8 mouse cellular contexts compared by ENCODE assay signal in the genomic region with DNA sequence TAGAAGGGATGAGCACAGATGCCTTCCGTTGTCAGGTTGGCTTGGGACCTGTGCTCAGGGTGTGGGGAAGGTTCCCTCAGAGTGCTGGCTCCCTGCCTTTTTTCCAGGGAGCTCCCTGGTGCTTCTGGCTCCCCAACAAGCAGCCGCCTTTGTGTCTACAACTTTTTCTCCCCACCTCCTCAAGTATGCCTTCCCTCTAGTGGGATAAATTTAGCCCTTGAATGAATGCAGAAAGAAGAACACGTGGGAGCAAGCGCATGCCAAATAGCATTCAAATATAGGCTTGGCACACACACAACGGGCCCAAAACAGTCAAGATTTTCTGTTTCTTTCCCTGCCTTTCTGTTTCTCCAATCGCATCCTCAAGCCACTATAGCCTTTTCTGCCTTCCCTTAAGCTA. TPM values are rescaled to one million over a fixed set of nuclear protein-coding genes. Genes with fewer than 3 reads are reported as not detected.
DNase-seq lines count a peak whose midpoint lies in the region; ATAC-seq and TF ChIP-seq lines count a peak whose summit lies in the region.

No protein-coding gene starts in this region.

- DNase-seq in frontal cortex, postnatal 14 days (ENCODE audit: low spot score in 2 of 2), result peak; percentile 48 to 51
- peak; percentile 51 to 52 for DNase-seq in left cerebral cortex, adult 2 months (ENCODE audit: extremely low spot score in 1 of 2, low spot score in 2 of 2)
- peak; percentile 82 to 90 for DNase-seq in right cerebral cortex, postnatal 10 days (ENCODE audit: low spot score in 2 of 2)
- DNase-seq in adrenal gland, postnatal 14 days, result no peak
- no peak for DNase-seq in midbrain, embryonic 10.5 days (ENCODE audit: low spot score)
- DNase-seq in kidney, postnatal 10 days, result no peak

- H3K4me3 ChIP-seq in hindbrain, embryonic 16.5 days (ENCODE audit: low read length), result no peak overlapping the region
- H3K4me3 ChIP-seq in hindbrain, embryonic 12.5 days, result no peak overlapping the region
- no peak overlapping the region for H3K4me3 ChIP-seq in left cerebral cortex, adult 2 months
- no peak overlapping the region for H3K4me3 ChIP-seq in midbrain, embryonic 10.5 days

- ATAC-seq in hindbrain, embryonic 16.5 days, result peak; percentile 66; the same call in 1 of the 2 replicates
- ATAC-seq in hindbrain, embryonic 12.5 days (ENCODE audit: low FRiP score), result no peak

- intact Hi-C loops in left cerebral cortex, adult 2 months (cut with DNase I), result no loop called here

- H3K4me1 ChIP-seq in hindbrain, embryonic 16.5 days (ENCODE audit: control insufficient read depth, insufficient read depth, low read depth, low read length), result no peaks in the 10 kb centered on the region
- H3K4me1 ChIP-seq in hindbrain, embryonic 12.5 days, result peaks cover 8% of the 10 kb centered on the region; the same call in 1 of the 2 replicates
- peaks cover 5% of the 10 kb centered on the region for H3K4me1 ChIP-seq in midbrain, embryonic 10.5 days

- no peaks in the 10 kb centered on the region for H3K36me3 ChIP-seq in hindbrain, embryonic 16.5 days (ENCODE audit: control insufficient read depth, insufficient read depth, low read length)
- no peaks in the 10 kb centered on the region for H3K36me3 ChIP-seq in hindbrain, embryonic 12.5 days
- H3K36me3 ChIP-seq in midbrain, embryonic 10.5 days, result no peaks in the 10 kb centered on the region

- no peak overlapping the region for H3K9ac ChIP-seq in hindbrain, embryonic 16.5 days (ENCODE audit: low read depth, low read length)
- H3K9ac ChIP-seq in hindbrain, embryonic 12.5 days, result no peak overlapping the region

- no peaks in the 10 kb centered on the region for H3K27me3 ChIP-seq in hindbrain, embryonic 16.5 days (replicated peaks; ENCODE audit: control insufficient read depth, insufficient read depth, low read length)
- peaks cover 5% of the 10 kb centered on the region; the same call in 1 of the 2 replicates for H3K27me3 ChIP-seq in hindbrain, embryonic 12.5 days
- peaks cover 2% of the 10 kb centered on the region for H3K27me3 ChIP-seq in midbrain, embryonic 10.5 days (ENCODE audit: low read depth, poor library complexity, severe bottlenecking)

- H3K27ac ChIP-seq in hindbrain, embryonic 16.5 days (ENCODE audit: low read depth, low read length), result no peak overlapping the region
- H3K27ac ChIP-seq in hindbrain, embryonic 12.5 days, result no peak overlapping the region
- H3K27ac ChIP-seq in left cerebral cortex, adult 2 months, result peak overlapping the region; percentile 4; the same call in 1 of the 2 replicates
- no peak overlapping the region; the same call in 1 of the 2 replicates for H3K27ac ChIP-seq in midbrain, embryonic 10.5 days (replicated peaks)

- no peak overlapping the region for H3K4me2 ChIP-seq in hindbrain, embryonic 16.5 days (ENCODE audit: low read length)
- H3K4me2 ChIP-seq in hindbrain, embryonic 12.5 days (replicated peaks), result no peak overlapping the region

- no peak for TF ChIP-seq CTCF in left cerebral cortex, adult 2 months (IDR thresholded peaks at IDR 0.05)

- 63% methylated on average over 6 of the region's 6 CpGs for WGBS in hindbrain, embryonic 16.5 days
- 80% methylated on average over 6 of the region's 6 CpGs for WGBS in hindbrain, embryonic 12.5 days
- 81% methylated on average over 6 of the region's 6 CpGs for WGBS in midbrain, embryonic 10.5 days

- H3K9me3 ChIP-seq in hindbrain, embryonic 16.5 days (ENCODE audit: control insufficient read depth, low read length), result no peaks in the 10 kb centered on the region
- H3K9me3 ChIP-seq in hindbrain, embryonic 12.5 days (replicated peaks), result no peaks in the 10 kb centered on the region
- no peaks in the 10 kb centered on the region for H3K9me3 ChIP-seq in midbrain, embryonic 10.5 days (replicated peaks)

RNA-seq across cellular contexts. Expression of a gene that starts 6.9 kb away (rescaled TPM):
- 14.0 and 14.1 TPM in 2 replicates for polyA plus RNA-seq in hindbrain, embryonic 16.5 days (2015; fragmentation: Nextera tagmentation; extraction: Ambion mirVana)
- polyA plus RNA-seq in hindbrain, embryonic 12.5 days (2016; fragmentation: Nextera tagmentation; extraction: Ambion mirVana), result 28.1 and 36.1 TPM in 2 replicates
- total RNA-seq in left cerebral cortex, adult 2 months (2021), result 10 to 100 TPM; 19.8 to 20.4 TPM
- 38.0 and 45.8 TPM in 2 replicates for total RNA-seq in adrenal gland, postnatal 14 days (2021)
- 22.8 and 26.9 TPM in 2 replicates for polyA plus RNA-seq in midbrain, embryonic 10.5 days (2016; fragmentation: Nextera tagmentation; extraction: Ambion mirVana)

Comparison
In these comparisons a context has a peak if more than half of its experiments do, and no peak if none do; other contexts are left out.
1. DNase-seq: peak in frontal cortex, postnatal 14 days (2 of 2), left cerebral cortex, adult 2 months (2 of 2) and right cerebral cortex, postnatal 10 days (2 of 2); none in adrenal gland, postnatal 14 days (single experiment), midbrain, embryonic 10.5 days (single experiment) and kidney, postnatal 10 days (single experiment).